Mouse (Mus musculus) gastrocnemius, adult 2 months (tissue): ENCODE results near the gene Ppp1r14b. TPM values are rescaled to one million over a fixed set of nuclear protein-coding genes. Genes with fewer than 3 reads are reported as not detected.
A peak's percentile ranks its signal among the peaks of the same experiment; 100 is the strongest.

Experiments used
- DNase-seq: peaks from one replicate; pipeline ENCODE4 v3.0.0; 2022
- H3K27ac ChIP-seq: fragments of 200-600 bp; 2 replicates; pipeline ENCODE4 v1.8.1; 2022; ENCODE audit warnings: mild to moderate bottlenecking
- H3K4me3 ChIP-seq: fragments of 200-600 bp; 2 replicates; pipeline ENCODE4 v1.8.1; 2022; ENCODE audit warnings: mild to moderate bottlenecking, moderate library complexity
- CTCF ChIP-seq: fragments of 200-600 bp; IDR thresholded peaks from 2 replicates; pipeline ENCODE4 v1.8.1; 2022; ENCODE audit warnings: antibody characterized with exemption, mild to moderate bottlenecking, moderate library complexity
- intact Hi-C: fragments of 180-260 bp; cut with DNase I; formaldehyde crosslinking; loops from one replicate; pipeline ENCODE4 v1.15.1; 2025
- long read RNA-seq, 2 experiments: library from polyadenylated mRNA; stranded (forward); transcript quantifications; one replicate each; pipeline ENCODE4 v2.0.0; 2021
- total RNA-seq, 2 experiments: library from RNA; stranded (reverse); gene quantifications; 2 replicates each; pipeline ENCODE4 v1.2.3; 2021

The Ppp1r14b gene
- total RNA-seq: 100 to 1,000 TPM; 121 to 127 TPM
- long read RNA-seq, experiment 1, transcript Ppp1r14b-201 (4 exons, 999 nt): major isoform, 72 of 78 reads
- long read RNA-seq, experiment 1, partial matches to known transcripts: 0 of 78 reads
- long read RNA-seq, experiment 1, other reads (novel, unspliced or antisense): 1 of 78 reads
- long read RNA-seq, experiment 2, transcript Ppp1r14b-201 (4 exons, 999 nt): major isoform, 111 of 122 reads
- long read RNA-seq, experiment 2, partial matches to known transcripts: 2 of 122 reads
- long read RNA-seq, experiment 2, other reads (novel, unspliced or antisense): 4 of 122 reads

DNA sequence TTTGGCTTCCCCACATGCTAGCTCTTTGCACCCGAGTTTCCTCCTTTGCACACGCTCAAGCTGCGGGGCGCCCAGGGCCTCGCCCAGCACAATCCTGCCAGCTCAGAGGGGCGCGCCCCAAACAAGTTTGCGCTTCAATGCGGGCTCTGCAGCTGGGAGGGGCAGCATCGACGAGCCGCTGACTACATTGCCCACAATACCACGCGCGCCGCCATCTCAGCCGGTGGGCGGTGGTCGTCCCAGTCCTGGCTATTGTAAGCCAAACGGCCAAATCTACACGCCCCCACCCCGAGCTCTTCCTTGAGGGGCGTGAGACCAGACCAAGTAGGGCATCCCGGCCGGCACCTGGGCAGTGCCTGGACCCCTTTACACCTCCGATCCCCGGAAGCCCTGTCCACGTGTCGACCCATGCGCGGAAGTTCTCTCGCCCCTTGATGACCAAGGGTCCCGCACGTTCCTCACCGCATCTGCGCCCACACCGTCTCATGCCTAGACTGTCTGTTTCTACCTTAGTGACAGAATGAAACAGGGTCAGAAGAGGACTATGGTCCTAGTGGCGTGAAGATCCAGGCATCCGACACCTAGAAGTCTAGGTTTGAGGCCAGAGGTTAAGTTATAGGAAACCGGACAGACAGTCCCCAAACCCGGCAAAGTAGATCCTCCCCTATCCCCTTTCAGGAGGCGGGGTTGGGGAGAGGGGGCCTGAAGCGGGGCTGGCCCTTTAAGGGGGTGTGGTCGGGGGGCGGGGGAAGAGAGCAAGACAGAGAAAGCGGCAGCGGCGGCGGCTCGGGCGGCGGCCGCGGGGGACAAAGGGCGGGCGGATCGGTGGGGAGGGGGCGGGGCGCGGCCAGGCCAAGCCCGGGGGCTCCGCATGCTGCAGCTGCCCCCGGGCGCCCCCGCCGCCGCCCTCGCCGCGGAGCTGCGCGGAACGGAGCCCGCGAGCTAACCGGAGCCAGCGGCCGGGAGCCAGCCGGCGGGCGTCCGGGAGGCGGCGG lies at the start of gene Ppp1r14b:
TSS of gene Ppp1r14b (plus strand) at position 758 of the 995 bp plus-strand sequence.
- no peak for TF ChIP-seq CTCF
- DNase-seq: peak; percentile 92
- intact Hi-C loops: no loop called here
- Histone ChIP-seq H3K27ac (peak within 1 kb of the TSS; percentile 100), H3K4me3 (peak within 1 kb of the TSS; percentile 95)

DNA sequence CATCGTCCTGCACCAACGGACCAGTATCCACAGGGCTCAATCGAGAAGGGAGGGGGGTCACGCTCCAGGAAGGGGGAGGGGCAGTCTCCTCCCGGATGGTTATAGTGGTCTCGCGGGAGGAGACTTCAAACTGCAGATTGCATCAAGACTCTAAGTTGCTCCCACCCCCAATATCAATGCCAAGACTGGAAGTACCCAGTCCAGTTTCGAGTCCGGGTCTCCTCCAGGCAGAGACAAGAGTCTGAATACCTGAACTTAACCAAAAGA lies 49.5 kb upstream of the Ppp1r14b start, which contains the start of gene Catsperz:
TSS of gene Catsperz (minus strand) at position 74 of the 267 bp plus-strand sequence.
- TF ChIP-seq CTCF: no peak
- H3K4me3 ChIP-seq: peak within 1 kb of the TSS; percentile 56
- no peak for DNase-seq
- intact Hi-C loops: loop anchor here (2.0 kb wide), 1 partner anchor 44 kb away; no protein-coding TSS in a partner anchor
- H3K27ac ChIP-seq: 0 out of 2 replicates have a peak within 1 kb of the TSS, but pooled peaks have one; percentile 91

DNA sequence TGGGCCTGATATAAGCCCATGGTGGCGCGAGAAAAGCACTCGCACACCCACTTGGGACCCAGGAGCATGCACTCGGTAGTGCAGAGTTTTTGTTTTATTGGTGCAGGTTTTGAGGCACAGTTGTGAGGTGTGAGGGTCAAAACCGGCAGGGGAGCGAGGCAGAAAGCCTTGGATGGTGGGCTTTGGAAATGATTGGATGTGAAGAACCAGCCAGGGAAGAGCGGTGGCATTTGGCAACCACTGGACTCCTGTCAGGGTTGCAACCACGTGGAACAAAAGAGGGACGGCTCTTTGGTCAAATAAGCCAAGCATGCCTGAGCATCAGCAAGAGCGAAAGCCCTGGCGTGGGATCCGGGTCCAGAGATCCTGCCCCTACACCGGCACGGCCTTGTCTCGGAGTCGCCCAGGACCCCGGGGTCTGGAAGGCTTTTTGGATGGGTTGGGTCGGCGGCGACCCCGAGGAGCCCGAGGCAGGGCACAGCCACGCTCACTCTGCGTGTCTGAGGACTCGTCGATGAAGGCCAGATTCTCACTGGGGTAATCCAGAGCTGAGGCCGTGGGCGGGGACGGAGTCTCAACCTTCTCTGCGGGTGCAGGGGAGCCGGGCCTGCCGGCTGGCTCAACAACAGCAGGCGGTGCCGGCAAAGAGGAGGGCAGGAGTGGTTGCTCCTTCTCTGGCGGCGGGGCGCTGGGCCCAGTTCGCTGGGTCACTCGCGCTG lies 49.0 kb upstream of the Ppp1r14b start:
- intact Hi-C loops: loop anchor here (2.0 kb wide), 1 partner anchor 43 kb away; no protein-coding TSS in a partner anchor
- TF ChIP-seq CTCF: no peak
- H3K4me3 ChIP-seq: no peak overlapping the region
- no peak for DNase-seq
- no peak overlapping the region for H3K27ac ChIP-seq

DNA sequence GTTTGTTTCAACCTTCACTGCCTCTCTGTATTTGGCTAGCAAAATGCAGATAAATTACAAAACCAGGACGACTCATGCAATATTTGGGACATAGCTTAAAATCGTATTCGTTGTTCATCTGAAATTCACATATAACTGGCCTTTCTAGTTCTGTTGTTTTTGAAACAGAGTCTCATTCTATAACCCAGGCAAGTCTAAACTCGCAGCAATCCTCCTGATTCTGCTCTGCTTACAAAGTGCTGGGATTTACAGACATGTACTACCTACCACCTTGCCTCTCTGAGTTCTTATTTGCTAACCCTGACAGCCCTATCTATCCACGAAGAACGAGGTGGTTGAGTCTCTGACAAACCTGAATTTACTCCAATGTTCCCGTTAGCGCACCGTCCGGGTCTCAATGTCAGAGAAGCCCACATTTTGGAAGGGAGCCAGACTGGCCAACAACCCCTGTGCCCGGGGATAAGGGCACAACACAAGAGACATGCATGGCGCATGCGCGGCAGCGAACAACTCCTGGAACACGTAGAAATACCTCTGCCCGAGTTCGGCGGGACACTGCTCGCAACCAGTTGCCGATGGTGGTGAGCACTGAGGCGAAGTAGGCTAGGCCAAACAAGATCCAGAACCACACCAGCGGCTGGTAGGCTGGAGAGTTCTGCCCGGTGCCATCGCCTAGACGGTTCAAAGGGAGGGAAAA lies 48.1 kb upstream of the Ppp1r14b start:
- intact Hi-C loops: no loop called here
- DNase-seq: no peak
- no peak overlapping the region for H3K4me3 ChIP-seq
- H3K27ac ChIP-seq: no peak overlapping the region
- TF ChIP-seq CTCF: no peak

DNA sequence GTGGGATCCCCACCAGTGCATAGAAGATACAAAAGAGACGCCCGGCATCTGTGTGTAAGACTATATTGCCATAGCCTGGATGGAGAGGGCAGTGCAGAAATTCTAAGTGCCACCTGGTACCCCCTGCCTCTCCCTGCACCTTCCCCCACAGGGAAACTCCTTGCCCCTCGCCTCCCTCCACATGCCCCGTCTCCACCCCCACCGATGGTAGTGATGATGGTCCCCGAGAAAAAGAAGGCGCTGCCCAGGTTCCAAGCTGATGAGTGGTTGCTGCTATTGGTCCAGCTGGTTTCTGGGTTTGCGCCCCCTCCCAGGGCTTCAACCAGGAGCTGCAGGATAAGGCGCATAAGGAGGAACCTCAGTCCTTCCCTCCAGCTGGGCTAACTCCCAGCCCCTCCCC lies 46.7 kb upstream of the Ppp1r14b start:
- no peak for TF ChIP-seq CTCF
- Histone ChIP-seq H3K4me3 (no peak overlapping the region), H3K27ac (no peak overlapping the region)
- no peak for DNase-seq
- intact Hi-C loops: no loop called here

DNA sequence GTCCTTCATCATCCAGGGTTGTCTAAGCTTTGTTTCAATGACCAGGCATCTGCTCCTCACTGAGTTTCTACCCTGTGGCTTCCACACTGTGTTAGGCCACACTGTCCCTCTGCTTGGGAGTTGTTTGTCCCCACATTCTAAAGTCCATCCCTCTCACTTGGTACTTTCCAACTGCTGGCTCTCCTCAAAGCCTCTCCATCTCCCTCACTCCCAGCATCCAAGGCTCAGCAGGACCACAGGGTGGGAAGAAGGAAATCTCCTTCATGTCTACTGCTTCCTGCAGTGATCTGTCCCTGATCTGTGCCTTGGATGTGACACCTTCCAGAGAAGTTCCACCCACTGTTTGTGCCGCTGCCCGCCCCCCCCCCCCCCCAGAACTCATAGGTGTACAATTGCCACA lies 43.8 kb upstream of the Ppp1r14b start:
- no peak overlapping the region for H3K4me3 ChIP-seq
- no peak for DNase-seq
- intact Hi-C loops: no loop called here
- TF ChIP-seq CTCF: no peak
- H3K27ac ChIP-seq: no peak overlapping the region

DNA sequence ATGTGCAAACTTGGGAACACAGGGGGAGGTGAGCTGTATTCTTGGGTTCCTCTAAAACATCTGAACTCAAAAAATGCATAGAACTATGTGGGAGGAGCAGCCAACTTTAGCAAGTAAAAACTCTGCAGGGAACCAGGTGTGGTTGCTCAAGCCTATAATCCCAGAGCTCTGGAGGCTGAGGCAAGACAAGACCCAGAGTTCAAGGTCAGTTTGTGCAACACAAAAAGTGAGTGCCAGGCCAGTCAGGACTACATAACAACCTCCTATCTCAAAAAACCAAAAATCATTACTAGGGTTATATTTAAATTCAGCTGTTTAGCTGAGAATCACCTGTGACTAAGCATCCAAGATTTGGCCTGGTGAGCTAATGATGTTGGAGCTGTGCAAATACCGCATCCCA lies 42.8 kb upstream of the Ppp1r14b start:
- TF ChIP-seq CTCF: no peak
- intact Hi-C loops: no loop called here
- H3K4me3 ChIP-seq: no peak overlapping the region
- H3K27ac ChIP-seq: no peak overlapping the region
- DNase-seq: no peak

DNA sequence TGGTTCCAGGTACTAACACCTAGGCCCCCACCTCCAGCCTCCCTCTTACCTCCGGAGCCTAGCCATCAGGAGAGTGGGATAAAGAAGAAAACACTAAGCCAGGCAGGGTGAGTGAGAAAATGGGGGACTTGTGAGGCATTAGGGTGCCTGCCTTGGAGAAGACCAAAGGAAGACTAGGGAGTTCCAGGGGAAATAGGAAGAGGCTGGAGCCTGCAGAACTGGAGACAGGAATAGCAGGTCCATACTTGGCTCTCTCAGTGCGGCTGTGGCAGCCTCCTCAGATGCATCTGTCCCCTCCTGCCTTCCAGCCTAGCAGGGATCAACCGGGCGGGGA lies 41.7 kb upstream of the Ppp1r14b start:
- Histone ChIP-seq H3K27ac (no peak overlapping the region), H3K4me3 (peak overlapping the region; percentile 72; the same call in 1 of the 2 replicates)
- DNase-seq: no peak
- TF ChIP-seq CTCF: no peak
- intact Hi-C loops: no loop called here

DNA sequence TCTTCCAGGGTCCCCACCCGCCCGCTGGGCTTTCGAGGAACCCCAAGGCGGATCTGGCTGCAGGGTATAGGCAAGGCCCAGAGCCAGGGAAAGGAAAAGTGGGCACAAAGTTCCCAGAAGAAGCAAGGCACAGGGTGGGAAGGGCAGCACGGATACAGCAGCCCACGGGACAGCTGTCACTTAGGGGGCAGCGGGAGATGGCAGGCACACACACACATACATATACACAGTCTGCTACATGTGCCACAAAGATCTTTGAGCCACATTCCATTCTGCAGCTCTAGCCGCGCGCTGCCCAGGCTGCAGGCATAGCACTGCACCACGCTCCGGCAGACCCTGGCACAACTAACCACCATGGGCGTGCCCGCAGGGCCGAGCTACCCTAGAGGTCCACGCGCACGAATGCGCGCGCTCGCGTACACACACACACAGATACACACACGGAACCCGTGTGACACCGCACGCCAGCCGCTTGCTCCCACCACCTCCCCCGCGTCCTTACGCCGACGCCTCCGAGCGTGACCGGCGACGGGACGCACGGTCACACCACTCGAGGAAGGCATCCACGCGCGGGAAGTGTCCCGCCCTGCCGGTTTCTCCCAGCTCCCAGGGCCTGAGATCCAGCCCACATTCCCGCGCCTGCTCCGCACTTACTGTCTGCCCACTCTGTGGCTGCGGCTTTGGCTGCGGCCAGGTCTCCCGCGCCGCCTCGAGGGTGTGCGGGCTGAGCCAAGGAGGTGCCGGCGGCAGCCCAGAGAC lies 41.2 kb upstream of the Ppp1r14b start:
- DNase-seq: peak; percentile 52
- Histone ChIP-seq H3K4me3 (peak overlapping the region; percentile 72), H3K27ac (no peak overlapping the region)
- intact Hi-C loops: no loop called here
- no peak for TF ChIP-seq CTCF

DNA sequence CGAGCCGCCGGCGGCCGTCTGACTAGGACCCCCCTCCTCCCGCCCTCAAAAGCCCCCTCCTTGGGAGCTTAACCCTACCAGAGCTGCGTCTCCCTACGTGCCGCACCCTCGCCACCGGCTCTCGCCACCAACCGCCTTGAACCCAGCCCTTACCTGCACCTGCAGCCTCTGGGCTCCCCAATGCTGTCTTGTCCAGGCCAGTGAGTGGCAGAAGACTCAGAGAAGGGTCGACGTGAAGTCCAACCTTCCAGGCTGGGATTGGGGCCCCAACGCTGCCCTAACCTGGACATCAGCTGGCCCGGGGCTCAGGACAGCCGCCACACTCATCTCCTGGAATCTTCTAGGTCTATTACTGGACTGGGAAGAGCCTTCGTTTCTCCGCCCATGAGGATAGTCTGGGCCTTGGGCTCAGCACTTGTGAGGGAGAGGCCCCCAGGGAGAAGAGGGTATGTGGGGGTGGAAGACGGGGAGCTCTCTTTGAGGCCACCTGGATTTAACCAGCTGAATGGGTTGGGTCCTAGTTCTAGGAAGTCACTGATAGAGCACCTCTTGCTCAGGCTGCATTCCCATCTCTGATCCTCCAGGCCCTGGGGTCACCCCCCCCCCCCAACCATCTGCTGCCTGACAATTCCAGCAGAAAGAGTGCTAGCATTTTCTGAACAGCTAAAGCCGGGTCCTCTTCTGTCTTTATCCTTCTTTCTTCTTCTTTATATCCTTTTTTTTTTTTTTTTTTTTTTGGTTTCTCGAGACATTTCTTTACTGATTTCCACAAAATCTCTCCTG lies 40.4 kb upstream of the Ppp1r14b start, which contains the start of gene Kcnk4:
TSS of gene Kcnk4 (minus strand) at position 321 of the 783 bp plus-strand sequence.
- no peak within 1 kb of the TSS for H3K27ac ChIP-seq
- no peak for TF ChIP-seq CTCF
- intact Hi-C loops: no loop called here
- H3K4me3 ChIP-seq: peak within 1 kb of the TSS; percentile 72
- no peak for DNase-seq

DNA sequence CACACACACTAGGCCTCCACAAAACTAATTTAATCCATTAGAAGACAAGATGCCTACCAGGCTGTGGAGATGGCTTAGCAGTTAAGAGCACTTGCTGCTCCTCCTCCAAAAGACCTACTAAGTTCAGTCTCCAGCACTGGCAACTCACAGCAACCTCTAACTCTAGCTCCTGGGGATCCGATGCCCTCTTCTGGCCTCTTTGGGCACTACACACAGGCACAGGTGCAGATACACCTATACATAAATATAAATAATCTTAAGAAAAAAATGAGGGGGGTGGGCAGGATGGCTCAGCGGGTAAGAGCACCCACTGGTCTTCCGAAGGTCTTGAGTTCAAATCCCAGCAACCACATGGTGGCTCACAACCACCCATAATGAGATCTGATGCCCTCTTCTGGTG lies 38.5 kb upstream of the Ppp1r14b start:
- no peak overlapping the region for H3K27ac ChIP-seq
- peak; percentile 51 for TF ChIP-seq CTCF
- DNase-seq: no peak
- intact Hi-C loops: no loop called here
- no peak overlapping the region for H3K4me3 ChIP-seq
